Mouse (Mus musculus): ENCODE measurements around the gene Samd1.

Samd1 gene

DNA sequence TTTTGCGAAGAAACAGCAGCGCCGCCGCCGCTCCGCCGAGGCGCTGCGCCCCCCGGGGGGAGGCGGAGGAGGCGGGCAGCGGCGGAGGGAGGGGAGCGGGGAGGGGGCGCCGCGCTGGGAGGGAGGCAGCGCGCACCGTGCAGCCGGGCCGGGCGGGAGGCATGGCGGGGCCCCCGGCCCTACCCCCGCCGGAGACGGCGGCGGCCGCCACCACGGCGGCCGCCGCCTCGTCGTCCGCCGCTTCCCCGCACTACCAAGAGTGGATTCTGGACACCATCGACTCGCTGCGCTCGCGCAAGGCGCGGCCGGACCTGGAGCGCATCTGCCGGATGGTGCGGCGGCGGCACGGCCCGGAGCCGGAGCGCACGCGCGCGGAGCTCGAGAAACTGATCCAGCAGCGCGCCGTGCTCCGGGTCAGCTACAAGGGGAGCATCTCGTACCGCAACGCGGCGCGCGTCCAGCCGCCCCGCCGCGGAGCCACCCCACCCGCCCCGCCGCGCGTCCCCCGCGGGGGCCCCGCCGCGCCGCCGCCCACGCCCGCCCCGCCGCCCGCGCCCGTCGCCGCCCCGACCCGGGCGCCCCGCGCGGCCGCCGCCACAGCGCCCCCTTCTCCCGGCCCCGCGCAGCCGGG is at the start of gene Samd1:
Samd1 (plus strand) TSS at position 162 of the 631 bp plus-strand sequence.
- in situ Hi-C loops (cut with MboI, MseI) = no loop called here

DNA sequence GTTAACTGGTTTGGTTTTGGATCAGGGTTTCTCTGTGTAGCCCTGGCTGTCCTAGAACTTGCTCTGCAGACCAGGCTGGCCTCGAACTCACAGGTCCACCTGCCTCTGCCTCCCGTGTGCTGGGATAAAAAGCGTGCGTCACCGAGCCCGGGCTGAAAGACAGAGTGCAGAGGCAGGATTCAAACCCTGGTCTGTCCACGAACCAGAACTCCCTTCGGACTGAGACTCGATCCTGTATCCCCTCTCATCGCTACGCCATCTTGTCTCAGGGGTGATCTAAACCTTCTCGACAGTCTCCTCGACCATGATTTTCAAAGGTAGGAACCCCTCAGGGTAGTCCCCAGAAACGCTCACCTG is 42.7 kb upstream of the Samd1 start:
- in situ Hi-C loops (cut with MboI, MseI) = no loop called here

DNA sequence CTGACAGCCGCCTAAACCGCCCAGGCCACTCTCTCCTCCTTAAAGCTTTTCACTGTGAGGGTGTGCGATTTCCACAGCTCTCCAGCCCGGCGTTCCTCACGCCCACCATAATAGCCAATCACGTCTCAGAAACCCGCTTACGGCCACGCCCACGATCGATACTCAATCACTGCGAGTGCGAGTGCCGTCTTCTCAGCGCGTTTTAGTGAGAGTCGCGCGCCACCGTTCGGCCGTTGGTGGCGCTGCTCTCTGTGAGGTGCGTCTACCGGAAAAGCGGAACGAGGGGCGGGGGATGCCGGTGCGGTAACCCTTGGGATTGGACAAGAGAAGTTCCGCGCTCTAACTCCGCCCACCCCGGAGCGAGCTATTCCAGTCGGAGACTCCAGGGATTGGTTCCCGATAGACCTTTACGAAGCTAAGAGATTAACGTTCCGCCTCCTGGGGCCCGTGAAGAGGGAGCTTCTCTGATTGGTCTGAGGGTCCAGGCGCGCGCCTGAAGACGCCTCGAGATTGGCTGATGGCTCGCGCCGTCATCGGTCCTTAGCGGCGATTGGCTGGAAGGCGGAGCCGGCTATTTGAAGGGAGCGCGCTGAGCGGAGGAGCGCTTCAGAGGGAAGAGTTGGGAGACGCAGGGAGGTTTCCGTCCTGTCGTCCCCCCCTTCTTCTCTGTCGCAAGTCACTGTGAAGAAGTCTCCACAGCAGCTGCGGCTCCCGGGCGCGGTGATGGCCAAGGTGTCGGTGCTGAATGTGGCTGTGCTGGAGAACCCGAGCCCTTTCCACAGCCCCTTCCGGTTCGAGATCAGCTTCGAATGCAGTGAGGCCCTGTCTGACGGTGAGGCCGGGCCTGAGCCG is 42.1 kb upstream of the Samd1 start, which contains the start of the genes Gm10644 and Asf1b:
Gm10644 (minus strand) TSS at position 100 of the 852 bp plus-strand sequence.
Asf1b (plus strand) TSS at position 402 of the 852 bp plus-strand sequence.
- in situ Hi-C loops (cut with MboI, MseI) = no loop called here

- in situ Hi-C loops (cut with MboI, MseI) = no loop called here
These were observed 41.6 kb upstream of the Samd1 start for GRCm38 (mm10) chr8:83955958-83956218.

GRCm38 (mm10) chr8:83956789-83957188 is 40.7 kb upstream of the Samd1 start:
- in situ Hi-C loops (cut with MboI, MseI) = no loop called here

DNA sequence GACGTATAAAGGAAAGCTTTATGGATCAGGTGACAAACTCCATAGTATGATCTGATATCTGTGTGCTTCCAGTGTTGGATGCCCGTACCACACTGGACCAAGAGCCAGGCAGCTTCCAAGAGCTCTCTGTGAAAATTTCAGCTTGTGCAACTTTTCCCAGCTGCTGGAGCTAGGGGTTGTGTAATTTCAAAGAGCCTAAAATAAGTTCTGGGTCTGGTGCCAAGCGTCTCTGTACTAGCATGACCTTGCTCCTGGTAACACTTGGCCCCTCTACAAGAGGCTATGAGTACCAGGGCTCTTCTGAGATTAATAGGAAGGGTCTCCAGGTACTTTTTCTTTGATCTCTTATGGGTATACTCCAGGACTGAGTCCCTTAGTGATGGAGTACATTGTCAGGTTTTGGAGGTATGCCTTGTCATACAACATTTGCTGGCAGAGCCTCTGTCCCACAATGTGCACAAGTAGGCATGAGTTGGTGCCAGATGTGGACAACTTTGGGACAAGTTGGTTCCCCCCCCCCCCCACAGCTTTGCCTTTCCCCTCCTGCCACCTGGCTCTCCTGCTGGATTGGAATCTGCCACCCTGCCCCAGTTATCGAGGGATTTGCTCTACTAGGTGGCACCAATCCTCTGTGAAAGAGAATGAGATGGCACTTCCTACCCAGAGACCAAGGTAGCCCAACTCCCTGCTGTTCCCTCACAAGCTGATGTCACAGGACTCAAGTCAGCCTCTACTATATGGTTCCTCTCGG is 33.3 kb upstream of the Samd1 start:
- in situ Hi-C loops (cut with MboI, MseI) = no loop called here

GRCm38 (mm10) chr8:83967701-83968100 is 29.8 kb upstream of the Samd1 start:
- in situ Hi-C loops (cut with MboI, MseI) = no loop called here

DNA sequence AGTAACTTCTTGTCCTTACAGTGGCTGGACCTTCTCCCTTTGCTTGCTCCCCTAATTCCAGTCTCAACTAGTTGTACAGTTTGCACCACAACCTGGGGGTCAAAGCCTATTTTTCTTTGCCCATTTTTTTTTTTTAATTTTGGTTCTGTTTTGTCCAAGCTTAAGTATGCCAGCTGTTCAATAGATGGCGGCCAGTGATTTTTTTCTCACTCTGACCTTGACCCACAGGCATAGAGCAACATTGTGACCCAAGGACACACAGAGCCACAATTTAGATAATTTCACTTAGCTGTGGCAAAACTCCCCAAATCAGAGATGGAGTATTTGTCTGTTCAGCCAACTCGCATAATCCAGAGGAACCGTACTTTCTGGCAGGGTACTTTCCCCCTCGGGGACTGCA is 26.4 kb upstream of the Samd1 start:
- in situ Hi-C loops (cut with MboI, MseI) = no loop called here

DNA sequence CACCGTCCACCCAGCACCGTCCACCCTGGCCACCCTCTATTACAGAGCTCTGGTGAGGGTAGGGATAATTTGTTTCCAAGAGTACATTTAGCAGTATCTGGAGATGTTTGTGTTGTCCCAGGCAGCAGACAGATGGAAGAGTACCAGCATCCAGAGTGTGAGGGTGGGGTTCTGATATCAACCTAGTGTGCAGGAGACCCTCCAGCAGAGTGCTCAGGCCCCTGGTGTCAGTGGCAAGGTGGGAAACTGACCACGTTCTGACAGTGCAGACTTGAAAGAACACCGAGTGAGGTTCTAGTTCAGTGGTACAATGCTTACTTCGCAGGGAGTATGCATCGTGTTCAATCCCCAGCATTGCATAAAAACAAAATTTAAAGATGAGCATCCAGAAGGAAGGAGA is 25.8 kb upstream of the Samd1 start:
- in situ Hi-C loops (cut with MboI, MseI) = no loop called here

DNA sequence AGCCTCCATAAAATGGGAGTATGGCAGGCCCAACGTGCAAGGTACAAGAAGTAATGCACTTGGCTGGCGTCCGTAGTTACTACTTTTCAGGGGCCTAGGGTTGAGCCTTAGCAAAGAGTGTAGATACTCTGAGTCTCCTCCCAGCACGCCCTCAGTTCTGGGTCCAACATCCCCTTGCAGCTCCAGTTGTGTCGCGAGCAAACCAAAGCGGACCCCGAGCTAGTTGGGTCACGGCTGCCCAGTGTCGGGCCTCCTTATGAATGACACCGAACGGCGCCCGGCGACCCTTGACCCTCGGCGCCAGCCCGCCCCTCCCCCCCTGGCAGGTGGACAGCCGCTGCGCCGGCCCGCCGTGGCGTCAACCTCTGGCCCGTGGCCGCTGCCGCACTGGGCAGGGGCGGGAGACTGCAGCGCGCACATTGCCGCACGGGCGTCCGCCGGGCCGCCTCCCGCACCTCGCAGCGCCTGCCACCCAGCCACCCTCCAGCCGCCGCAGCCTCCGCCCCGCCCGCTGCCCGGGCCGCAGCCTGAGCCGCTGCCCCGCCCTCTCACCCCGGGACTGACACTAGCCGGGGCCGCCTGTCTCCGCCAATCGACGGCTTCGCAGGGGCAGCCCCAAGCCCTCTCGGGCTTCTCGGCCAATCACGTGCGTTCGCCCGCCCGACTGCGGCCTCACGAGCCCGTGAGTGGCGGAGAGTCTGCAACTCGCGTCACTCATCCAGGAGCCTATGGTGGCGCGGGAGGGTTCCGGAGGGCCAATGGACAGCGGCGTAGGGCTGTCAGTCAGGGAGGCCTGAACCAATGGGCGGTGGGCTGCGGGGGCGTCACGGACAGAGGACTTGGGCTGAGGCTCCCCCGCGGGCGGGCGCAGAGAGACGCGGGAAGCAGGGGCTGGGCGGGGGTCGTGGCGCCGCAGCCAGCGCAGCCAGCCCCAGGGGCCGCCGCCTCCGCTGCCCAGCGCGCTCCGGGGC is 25.0 kb upstream of the Samd1 start, which contains the start of gene Prkaca:
Prkaca (plus strand) TSS at position 844 of the 971 bp plus-strand sequence.
- in situ Hi-C loops (cut with MboI, MseI) = no loop called here

DNA sequence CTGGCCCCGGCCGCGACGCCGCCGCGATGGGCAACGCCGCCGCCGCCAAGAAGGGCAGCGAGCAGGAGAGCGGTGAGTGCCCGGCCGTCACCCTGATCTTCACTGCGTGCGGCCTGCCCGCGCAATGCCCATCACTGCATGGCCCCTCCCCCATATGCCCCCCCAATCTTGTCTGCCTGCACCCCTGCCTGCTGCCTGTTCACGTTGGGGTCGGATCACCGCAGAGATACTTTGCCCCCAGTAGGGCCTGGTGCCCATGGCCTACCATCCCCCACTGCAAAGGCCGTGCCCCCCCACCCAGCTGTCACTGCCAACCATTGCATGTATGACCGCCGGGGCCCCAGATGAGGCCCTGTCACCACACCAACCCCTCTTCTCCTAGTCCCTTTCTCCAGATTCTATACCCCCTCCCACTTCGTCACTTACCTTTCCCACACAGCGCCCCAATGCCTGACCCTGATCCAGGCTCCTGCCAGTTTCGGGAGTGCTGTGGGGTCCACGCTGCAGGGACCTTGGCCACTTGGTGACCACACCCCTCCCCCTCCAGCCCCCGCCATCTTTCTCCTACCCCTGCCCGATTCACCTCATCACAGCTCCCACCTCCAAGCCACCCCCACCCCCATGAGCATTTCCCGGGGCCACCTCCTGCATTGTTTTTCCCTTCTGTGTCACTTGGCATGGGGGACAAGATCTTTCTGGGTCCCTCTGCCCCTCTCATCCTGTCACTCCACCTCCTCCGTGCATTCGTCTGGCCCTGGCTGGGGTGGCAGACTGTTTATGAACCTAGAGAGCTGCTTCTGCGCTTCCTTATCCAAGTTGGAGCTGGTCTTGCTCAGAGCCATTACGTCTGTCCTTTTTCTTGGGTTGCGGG is 24.1 kb upstream of the Samd1 start:
- in situ Hi-C loops (cut with MboI, MseI) = no loop called here

- in situ Hi-C loops (cut with MboI, MseI) = no loop called here
These were observed 23.0 kb upstream of the Samd1 start for GRCm38 (mm10) chr8:83974521-83974920.

- in situ Hi-C loops (cut with MboI, MseI) = no loop called here
These were observed 21.3 kb upstream of the Samd1 start for GRCm38 (mm10) chr8:83976101-83976630.

- in situ Hi-C loops (cut with MboI, MseI) = no loop called here
These were observed 20.6 kb upstream of the Samd1 start for GRCm38 (mm10) chr8:83976779-83977350.

DNA sequence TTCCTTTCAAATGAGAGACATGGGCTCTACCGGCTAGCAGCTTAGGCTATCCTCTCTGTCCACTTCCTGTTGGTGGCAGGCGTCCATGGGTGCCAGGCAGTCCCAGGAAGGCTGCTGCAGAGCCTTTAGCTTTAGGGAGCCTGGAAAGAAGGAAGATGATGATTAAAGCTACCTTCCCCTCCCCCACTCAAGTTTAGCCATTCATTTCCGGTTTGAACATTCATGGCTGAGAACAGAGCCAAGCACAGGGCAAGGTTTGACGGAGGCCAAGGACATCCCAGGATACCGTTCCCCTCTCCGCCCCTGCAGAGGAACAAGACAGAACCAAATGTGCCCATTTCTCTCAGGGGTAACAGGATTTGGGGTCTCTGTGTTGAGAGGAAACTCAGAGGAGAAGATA is 19.8 kb upstream of the Samd1 start:
- in situ Hi-C loops (cut with MboI, MseI) = no loop called here

DNA sequence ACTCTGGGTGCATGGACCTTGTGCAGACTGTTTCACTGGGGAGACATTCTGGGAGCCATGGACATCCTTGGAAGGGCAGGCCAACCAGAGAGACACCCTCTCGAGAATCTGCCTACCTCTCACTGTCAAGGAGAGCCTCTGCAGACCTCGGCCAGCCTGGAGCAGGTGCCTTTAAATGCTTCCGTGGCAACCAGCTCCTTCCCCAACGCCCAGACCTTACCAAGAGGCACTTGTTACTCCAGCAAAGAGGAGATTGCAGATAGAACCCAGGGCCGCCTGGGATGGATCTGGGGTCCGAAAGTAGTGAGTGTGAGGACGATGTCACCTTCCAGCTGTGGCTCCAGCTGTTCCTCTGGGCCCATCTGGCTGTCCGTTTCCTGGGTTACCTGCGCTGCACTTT is 19.3 kb upstream of the Samd1 start:
- in situ Hi-C loops (cut with MboI, MseI) = no loop called here

GRCm38 (mm10) chr8:83980250-83980649 is 17.2 kb upstream of the Samd1 start:
- in situ Hi-C loops (cut with MboI, MseI) = no loop called here

DNA sequence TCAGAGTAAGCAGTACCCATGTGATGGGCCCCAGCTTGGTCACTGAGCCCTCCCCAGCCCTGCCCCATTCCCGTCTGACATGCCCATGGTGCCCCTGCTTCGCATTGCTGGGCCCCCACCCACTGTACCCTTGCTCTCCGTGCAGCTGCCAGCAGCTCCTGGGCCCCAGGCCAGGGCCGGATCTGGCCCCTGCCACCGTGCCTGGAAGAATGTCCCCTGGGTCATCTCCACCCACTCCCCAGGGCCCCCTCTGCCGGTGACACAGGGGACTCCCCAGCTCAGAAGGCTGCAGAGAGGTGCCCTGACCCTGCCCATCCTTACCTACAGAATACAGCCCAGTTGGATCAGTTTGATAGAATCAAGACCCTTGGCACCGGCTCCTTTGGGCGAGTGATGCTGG is 16.6 kb upstream of the Samd1 start:
- in situ Hi-C loops (cut with MboI, MseI) = no loop called here

DNA sequence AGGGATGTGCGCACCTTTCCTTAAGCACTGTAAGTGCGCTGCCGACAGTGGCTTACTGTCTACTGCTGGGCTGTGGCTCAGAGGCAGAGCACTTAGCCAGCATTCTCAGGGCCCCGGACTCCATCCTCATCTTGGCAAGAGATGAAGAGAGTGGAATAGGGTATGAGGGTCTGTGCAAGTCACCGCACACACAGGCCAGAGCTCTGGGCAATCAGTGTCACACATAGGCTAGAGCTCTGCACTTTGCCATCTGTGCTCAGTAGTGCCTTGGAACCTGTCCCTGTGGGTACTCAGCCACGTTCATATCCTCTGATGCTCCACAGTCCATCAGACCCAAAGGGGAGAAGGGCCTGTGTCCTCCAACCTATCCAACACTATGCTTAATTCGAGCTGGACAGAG is 15.9 kb upstream of the Samd1 start:
- in situ Hi-C loops (cut with MboI, MseI) = no loop called here

- in situ Hi-C loops (cut with MboI, MseI) = no loop called here
These were observed 15.0 kb upstream of the Samd1 start for GRCm38 (mm10) chr8:83982449-83982848.
